Mouse (Mus musculus) left cerebral cortex, adult 8-10 months (tissue): ENCODE measurements around the gene Bst2. TPM values are rescaled to one million over a fixed set of nuclear protein-coding genes. Genes with fewer than 3 reads are reported as not detected.

ENCODE experiments used
- DNase-seq, 2 experiments: peaks; one replicate each; pipeline ENCODE4 v3.0.0; 2022; ENCODE audit warnings: low spot score in 2 of 2
- total RNA-seq, 4 experiments: library from RNA; stranded (reverse); gene quantifications; 2 replicates each; pipeline ENCODE4 v1.2.4; 2022

Bst2 gene
- 10 to 100 TPM in 1 of 4 experiments, 1 to 10 TPM in 3; 4.1 to 11.8 (median 6.4) TPM for total RNA-seq

DNA sequence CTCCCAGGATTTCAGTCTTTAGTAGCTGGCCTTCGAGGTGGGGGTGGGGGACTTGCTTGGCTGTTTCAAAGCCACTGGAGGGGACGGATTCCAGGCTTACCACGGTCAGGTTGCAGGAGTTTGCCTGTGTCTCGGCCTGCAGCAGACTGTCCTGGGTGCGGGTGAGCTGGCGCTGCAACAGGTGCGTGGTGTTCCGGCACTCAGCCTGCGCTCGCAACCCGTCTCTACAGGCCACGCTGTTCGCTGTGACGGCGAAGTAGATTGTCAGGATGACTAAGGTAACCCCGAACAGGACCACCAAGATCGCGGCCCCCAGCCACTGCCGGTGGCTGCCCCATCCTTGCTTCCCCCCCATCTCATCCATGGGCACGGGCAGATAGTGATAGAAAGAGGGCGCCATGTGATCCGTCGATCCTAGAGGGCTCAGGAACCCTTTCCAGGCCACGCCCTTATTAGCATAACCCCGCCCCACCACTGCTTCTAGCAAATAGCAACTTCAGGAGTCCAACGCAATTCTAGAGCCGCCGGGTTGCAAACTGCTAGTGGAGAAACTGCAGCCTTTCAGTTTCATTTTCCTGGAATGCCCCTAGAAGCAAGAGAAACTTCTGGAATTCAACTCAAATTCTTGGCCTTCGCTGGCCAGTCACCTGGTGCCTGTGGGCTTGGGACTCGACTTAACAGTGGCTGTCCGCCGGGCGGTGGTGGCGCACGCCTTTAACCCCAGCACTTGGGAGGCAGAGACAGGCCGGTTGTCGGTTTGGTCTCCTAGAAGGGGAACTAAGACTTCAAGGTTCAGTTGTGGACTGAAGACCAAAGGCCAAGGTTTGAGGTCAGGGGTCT, at the start of gene Bst2:
Bst2 (minus strand) TSS at position 429 of the 840 bp plus-strand sequence.
- no peak for DNase-seq

DNA sequence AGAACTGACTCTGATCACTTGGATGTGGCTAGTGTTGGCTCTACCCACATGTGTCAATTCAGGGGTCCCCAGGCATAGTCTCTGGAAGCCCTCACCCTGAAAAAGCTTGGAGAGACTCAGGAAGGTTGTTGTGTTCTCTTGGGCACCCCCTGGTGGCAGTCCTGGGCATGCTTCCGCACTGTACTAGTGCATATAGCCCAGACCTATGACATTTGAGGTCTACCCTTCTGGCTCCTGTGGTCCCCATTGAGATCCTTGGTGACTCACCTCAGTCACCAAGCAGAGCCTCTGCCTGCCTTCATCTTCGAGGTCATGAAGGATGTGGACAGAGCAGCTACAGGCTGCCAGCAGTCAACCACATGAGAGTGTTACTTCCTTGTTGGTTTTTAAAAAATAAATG, 49.6 kb upstream of the Bst2 start:
- DNase-seq: no peak

DNA sequence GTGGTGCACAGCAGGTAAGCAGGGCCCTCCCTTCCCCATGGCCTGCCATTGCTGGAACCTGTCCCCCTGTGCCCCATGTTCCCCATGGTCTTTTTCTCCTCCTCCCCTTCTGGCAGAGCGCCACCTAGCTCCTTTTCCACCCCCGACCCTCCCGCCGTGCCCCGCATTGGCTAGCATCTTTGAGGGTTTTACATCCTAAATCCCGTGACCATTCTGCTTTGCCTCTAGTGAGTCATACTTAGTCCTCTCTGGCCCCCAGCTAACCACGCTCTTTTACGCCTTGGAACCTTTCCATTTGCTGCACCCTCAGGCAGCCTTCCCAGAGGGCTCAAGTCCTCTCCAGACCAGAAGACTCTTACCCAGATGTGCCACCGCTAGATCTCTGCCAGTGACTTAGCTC, 42.9 kb upstream of the Bst2 start:
- DNase-seq: no peak

DNA sequence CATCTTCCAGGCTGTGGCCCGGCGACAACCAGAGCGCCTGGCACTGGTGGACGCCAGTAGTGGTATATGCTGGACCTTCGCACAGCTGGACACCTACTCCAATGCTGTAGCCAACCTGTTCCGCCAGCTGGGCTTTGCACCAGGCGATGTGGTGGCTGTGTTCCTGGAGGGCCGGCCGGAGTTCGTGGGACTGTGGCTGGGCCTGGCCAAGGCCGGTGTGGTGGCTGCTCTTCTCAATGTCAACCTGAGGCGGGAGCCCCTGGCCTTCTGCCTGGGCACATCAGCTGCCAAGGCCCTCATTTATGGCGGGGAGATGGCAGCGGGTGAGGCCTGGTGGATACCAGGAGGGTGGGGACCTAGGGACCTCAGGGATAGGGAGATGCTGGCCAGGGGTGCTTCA, 42.2 kb upstream of the Bst2 start:
- no peak for DNase-seq

DNA sequence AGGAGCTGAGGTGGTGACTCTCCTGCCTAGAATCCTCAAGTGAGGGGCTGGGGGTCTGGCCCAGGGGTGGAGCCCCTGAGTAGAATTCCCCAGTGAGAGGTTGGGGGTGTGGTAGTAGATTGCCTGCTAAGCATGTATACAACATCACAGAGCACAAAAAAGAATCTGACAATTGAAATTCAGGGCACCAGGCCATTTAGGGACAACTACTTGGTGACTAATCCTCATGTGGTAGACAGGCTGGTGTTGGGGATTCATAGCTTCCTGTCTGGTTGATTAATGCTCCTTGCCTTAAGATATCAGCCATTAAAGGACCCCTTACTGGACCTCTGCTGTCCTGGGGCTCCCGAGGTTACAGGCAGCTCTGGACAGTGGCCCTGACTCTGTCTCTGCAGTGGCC, 41.8 kb upstream of the Bst2 start:
- no peak for DNase-seq

DNA sequence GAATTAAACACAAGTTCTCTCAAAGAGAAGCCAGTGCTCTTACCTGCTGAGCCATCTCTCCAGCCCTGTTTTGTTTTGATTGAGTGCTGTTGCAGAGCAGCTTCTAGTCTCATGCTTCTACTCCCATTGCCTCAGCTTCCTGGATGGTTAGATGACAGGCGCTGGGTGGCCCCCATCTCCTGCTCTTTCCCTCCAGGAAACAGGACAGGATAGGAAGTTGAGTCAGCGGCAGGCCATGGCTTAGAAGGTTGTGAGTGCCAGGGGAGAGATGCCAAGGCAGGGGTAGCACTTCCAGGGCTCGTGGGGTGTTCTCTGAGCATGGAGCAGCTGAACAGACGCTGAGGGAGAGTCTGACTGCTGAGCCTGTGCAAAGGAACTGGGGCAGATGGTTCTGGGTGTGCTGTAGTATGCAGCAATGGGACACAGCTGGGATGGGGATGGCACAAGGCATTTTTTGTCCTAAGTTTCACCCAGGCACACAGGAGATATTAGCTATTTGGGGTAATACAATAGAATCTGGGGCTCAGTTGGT, 40.7 kb upstream of the Bst2 start:
- no peak for DNase-seq

DNA sequence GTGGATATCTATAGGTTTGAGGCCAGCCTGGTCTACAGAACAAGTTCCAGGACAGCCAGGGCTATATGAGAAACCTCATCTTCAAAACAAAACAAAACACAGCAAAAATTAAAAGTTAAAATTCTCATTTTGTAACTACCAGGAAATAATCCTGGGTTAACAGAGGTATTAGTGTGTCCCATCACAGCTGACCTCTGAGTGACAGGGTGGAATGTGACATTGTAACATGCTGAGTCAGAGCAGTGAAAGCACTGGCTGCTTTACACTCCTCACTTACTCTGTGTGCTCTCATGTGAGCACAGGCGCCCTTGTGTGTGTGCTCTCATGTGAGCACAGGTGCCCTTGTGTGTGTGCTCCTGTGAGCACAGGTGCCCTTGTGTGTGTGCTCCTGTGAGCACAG, 37.8 kb upstream of the Bst2 start:
- no peak for DNase-seq

DNA sequence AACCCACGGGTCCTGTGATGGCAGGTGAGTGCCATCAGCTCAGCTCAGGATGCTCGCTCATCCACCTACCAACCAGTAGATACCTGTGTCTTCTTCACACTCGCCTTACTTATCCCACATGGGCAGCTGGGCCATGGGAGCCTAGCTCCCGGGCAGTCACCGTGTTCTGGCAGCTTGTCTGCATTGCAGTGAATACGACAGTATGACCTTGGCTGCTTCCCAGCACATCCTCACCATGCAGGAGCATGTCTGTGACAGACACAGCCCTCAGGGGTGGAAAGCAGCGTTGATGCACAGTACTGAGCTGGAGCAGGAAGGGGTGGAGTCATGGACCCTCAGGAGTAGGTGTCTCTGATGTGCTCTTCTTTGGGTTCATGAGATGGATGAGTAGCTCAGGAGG, 37.2 kb upstream of the Bst2 start:
- DNase-seq: no peak

DNA sequence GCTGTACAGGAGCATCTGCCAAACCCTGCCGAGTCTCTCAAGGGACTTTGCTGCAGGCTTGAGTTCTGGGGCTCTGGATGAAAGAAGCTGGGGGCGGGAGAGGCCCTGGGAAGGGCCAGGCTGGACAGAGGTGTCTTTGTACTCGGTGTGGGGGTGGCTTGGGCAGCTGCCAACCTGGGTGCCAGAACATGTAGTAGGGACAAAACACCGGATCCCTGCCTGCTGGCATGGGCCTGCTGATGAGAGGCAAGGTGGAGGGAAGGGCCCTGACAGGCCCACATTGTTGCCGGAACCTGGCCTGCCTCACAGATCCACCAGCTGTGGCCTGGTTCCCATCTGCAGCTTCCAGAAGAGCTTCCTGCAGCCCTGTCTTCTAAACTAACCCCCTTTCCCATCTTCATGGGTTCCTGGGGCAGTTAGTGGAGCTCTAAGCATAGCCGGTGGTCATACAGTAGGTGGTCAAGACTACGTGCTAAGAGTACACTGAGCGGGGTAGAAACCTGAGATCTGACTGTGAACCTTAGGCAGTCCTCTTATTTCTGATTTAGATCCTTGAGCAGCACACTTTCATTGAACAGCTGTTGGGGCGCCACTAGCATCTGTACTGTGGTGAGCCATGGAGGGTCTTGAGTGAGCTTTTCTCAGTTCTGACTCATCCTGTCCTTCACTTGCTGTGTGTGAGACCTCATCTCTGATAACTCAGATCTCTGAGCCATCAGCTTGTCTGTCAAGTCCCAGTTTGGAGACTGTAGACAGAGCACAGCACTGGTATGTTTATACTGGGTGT, 35.8 kb upstream of the Bst2 start:
- DNase-seq: peak; percentile 81 to 93

DNA sequence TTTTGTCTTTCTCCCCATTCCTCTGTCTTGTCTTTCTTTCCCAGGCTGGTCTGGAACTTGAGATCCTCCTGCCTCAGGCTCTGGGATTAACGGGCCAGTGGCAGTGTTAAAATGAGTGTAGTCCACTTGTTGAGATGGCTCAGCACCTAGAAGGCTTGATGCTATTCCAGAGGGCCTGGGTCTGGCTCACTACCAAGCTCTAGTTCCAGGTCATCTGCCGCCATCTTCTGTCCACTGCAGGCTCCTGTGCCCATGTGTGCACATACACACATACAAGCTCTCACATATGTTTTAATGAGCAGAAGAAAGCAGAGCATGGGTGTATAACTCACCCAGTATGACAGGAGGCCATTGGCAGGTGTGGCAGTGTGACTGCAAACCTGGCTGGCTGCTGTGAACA, 34.8 kb upstream of the Bst2 start:
- DNase-seq: no peak

DNA sequence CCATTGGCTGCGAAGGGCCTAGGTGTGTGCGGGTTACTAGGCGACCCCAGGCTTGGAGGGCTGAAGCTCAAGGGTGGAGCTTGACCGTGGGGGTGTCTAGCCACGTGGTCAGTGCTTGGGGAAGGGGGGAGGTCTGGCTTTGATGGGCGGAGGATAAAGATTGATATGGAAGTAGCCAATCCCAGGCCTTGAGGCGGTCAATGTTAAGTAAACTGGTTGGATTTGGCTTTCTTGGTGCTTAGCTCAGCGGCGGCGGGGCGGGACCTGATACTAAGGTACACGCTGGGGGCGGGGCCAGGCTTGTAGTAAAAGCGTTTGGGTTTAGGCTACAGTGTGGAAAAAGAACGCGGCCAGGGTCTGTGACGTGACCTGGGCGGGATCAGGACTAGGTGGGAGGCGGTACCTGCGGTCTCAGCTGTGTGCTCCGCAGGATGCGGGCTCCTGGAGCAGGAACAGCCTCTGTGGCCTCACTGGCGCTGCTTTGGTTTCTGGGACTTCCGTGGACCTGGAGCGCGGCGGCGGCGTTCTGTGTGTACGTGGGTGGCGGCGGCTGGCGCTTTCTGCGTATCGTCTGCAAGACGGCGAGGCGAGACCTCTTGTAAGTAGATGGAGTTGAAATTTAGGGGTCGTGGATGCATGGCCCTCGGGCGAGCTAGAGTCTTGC, 33.2 kb upstream of the Bst2 start:
- DNase-seq: peak; percentile 87 to 99

DNA sequence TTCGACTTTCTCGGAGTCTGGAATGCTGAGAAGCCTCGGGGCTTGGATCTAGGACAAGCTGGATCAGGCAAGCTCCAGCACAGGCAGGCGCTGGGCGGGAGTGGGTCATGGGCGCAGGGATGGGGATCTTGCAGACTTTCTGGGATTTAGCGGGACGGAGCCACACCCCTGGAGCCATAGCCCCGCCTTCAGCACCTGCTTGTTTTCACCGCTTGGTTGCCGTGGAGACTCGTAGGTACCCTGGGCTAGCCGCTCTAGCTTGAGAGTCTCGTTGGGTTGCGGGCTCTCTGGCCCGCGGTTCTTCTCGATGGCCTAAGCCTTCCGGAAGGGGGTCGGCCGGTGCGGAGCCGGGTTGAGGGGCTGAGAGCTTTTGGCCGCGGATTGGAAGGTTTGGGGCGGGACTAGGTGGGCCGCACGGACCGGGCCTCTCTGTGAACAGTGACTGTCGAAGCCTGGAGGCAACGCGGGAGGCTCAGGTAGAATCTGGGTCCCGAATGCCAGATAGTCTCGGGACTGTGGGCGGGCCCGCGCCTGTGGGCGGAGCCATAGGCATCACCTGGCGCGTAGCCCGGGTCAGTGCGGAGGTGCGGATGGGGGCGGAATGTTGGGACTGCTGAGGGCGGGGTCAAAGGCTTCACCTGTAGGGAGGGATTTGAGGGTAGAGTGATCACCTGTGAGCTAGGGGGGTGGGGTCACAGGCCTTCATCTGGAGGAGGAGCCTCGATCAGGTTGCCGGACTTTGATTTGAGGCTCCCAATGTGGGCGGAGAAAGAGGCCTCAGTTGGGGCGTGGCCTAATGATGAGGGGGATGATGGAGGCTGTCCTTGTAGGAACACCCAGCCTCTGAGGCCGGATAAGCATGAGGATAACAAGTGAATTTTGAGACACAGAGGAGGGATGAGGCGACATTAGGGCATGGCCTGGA, 32.4 kb upstream of the Bst2 start:
- peak; percentile 87 to 93 for DNase-seq

DNA sequence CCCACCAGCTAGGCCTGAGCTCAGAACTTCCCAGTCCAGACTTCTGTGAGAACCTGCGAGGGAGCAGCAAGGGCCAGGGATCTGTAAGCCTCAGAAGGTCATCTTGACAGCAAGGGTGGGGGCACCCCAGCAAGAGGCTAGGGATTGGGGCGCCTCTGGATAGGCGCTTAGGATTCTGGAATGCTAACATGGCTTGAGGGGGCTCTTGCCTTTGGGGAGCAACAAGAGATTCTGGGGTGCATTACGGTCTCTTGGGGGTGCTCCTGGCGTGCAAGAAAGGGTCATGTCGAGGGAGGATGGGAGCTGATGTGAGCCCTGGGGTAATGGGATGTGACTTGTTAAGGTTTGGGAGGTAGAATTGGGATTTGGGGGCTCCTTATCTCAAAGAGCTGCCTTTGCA, 31.7 kb upstream of the Bst2 start:
- DNase-seq: no peak

DNA sequence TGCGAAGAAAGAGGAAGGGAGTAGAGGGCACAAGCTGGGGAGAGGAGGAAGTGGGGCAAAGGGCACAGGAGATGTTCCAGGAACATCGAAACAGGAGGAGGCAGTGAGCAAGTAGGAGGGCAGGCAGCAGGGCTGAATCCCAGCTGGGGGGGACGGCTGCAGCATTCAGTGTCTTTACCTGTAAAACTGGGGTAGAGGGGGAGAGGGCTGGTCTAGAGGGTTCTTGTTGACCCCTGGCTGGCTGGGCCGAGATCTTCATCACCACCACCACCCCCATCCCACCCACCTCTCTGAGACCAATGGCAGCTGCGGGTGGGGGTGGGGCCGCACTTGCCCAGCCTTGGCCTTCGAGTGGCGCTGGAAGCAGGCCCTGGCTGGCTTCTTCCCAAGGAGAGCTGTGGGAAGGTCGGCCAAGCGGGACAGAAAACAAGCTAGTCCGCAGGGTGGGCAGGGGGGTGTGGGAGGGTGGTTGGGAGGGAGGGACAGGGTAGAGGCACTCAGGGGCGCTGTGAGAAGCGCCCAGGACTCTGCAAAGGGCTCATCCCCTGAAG, 31.2 kb upstream of the Bst2 start, which contains the start of gene Slc27a1:
Slc27a1 (plus strand) TSS at position 496 of the 551 bp plus-strand sequence.
- peak in 1 of 2 experiments; percentile 70 for DNase-seq

DNA sequence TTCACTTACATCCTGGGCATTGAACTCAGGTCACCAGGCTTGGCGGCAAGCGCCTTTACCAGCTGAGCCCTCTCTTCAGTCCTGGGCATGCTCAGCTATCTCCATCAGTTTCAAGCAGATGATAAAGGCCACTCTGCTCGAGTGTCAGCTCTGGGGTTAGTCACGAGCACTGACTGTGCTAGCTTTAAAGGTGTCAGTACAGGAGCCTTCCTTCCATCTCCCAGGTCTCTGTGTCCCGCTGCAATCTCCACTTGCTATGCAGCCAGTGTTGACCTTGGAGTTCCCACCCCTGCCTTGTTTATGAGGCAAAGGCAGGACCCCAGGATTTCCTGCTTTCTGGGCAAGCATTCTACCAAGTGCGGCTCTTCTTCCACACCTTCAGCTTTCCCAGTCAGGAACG, 30.3 kb upstream of the Bst2 start:
- DNase-seq: no peak

DNA sequence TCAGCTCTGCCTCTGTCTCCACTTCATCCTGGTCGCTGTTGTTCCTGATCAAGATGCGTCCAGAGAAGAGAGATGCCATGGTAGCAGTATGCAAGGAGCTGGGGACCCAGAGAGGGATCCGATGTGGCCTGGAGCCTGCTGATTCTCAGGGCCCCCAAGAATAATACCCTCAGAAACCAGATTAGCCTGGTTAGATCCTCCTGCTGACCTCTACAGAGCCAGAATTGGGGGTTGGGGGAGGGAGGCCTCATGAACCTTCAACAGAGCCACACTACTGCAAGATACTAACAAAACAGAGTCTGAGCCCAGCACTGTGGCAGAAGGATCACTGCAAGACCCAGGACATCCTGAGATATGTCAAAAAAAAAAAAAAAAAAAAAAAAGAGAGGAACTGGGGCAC, 29.2 kb upstream of the Bst2 start, which contains the start of gene Nxnl1:
Nxnl1 (minus strand) TSS at position 101 of the 400 bp plus-strand sequence.
- DNase-seq: no peak

DNA sequence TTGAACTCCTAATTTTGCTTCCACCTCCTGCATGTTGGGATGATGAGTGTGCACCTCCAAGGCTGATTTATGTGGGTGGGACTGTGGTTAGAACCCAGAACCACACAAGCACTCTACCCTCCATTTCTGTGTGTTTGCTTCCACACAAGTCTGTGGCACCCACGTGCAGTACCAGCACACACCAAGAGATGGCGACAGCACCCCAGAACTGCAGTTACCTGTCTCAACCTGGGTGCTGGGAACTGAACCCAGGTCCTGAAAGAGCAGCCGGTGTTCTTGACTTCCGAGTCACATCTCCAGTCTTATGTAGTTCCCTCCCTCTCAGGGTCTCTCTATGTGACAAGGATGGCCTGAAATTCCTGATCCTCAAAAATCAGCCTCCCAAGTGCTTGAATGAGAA, 26.7 kb upstream of the Bst2 start:
- no peak for DNase-seq

DNA sequence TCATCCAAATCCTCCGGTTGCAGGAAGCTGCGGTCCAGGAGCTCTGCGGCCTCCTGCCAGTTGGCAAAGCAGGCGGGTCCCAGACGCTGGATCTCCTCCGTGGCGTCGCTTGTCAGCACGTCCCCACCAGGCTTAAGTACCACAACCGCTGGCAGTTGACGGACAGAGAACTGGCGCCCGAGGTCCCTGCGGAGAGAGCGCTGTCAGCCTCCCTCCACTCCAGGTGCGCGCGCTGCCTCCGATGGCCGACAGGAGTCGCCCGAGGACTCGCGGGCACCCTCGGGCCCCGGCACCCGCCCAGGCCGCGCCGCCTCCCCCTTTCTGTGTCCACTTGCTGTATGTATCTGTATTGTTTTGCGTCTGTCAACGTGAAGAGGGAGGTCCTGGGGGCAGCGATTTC, 25.5 kb upstream of the Bst2 start:
- DNase-seq: peak in 1 of 2 experiments; percentile 65

DNA sequence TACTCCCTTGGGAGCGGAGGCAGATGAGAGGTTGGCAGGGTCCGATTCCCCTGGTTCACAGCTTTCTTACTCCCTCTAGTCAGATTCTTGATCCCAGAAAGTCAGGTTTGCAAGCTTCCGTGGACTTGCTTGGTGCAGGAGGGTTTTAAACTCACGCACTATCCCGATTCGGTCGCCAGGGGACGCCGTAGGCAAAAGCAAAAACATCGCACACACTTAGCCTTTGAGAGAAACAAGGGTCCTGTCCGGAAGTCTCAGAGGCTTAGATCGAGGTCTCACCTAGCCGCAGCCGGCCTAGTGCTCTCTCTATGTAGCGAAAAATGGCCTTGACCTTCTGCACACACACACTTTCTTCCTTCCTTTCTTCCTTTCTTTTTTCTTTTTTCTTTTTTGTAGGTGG, 24.1 kb upstream of the Bst2 start:
- peak in 1 of 2 experiments; percentile 50 for DNase-seq

DNA sequence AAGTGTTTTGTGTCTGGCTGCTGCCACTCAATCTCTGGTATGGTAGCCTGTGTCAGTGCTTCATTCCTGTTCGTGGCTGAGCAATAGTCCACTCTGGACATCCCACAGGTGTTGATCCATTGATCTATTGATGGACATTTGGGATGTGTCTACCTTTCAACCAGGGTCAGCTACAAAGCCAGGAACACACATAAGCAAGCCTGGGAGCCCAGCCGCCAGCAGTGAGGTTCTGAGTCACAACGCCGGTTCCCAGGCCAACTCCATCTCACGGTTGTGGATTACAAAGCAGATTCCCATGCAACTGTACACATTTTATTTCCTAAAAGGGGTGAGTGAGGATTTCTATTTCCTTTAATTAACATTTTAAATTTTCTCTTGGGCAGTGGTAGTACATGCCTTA, 23.5 kb upstream of the Bst2 start:
- no peak for DNase-seq
